Mouse (Mus musculus): ENCODE measurements around the gene Cct8l1. TPM values are rescaled to one million over a fixed set of nuclear protein-coding genes. Genes with fewer than 3 reads are reported as not detected.

The Cct8l1 gene
- polyA plus RNA-seq, 1 experiment from 2014 or later, result 0.14 TPM

GRCm38 (mm10) chr5:25533298-25533697 lies 17.4 kb downstream of the Cct8l1 start:
- ATAC-seq (ENCODE audit: low FRiP score), result no peak
- no peak overlapping the region for H3K4me2 ChIP-seq (replicated peaks)
- 86% methylated on average over 5 of the region's 5 CpGs for WGBS
- H3K9ac ChIP-seq, result no peak overlapping the region
- no peaks in the 10 kb centered on the region for H3K27me3 ChIP-seq
- no peak overlapping the region for H3K4me3 ChIP-seq
- H3K4me1 ChIP-seq, result peaks cover 3% of the 10 kb centered on the region; the same call in 1 of the 2 replicates
- no peak overlapping the region for H3K27ac ChIP-seq
- H3K36me3 ChIP-seq, result no peaks in the 10 kb centered on the region
- H3K9me3 ChIP-seq (replicated peaks), result 0 out of 2 replicates have a peak, but pooled peaks cover under 1% of the 10 kb centered on the region

DNA sequence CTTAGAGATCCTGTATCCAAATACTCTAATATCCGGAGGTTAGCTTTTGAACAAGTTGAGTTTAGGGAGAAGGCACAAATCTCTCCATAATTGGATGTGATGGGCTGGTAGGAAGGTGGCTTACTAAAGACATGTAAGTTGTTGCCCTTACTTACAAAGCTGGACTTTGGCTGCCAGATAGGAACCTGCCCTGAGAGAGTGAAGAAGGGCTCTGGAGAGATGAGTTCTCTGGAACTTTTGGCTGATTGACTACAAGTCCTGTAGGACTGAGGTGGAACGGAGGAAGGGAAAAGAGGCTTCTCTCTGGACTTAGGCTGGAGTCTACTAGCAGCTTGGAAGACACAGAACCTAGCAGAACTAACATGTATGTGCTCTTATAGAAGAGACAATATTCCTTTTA lies 19.7 kb downstream of the Cct8l1 start:
- Histone ChIP-seq H3K4me3 (no peak overlapping the region), H3K4me2 (replicated peaks) (no peak overlapping the region), H3K4me1 (peaks cover 3% of the 10 kb centered on the region; the same call in 1 of the 2 replicates), H3K9ac (no peak overlapping the region), H3K27ac (no peak overlapping the region), H3K9me3 (replicated peaks) (0 out of 2 replicates have a peak, but pooled peaks cover 5% of the 10 kb centered on the region), H3K27me3 (no peaks in the 10 kb centered on the region), H3K36me3 (no peaks in the 10 kb centered on the region)
- ATAC-seq (ENCODE audit: low FRiP score), result no peak
- 73% methylated on average over 2 of the region's 2 CpGs for WGBS

GRCm38 (mm10) chr5:25536451-25536850 lies 20.6 kb downstream of the Cct8l1 start:
- no peak overlapping the region for H3K27ac ChIP-seq
- H3K4me1 ChIP-seq, result peaks cover 3% of the 10 kb centered on the region; the same call in 1 of the 2 replicates
- 0 out of 2 replicates have a peak, but pooled peaks cover 5% of the 10 kb centered on the region for H3K9me3 ChIP-seq (replicated peaks)
- WGBS, result 64% methylated on average over 2 of the region's 2 CpGs
- no peaks in the 10 kb centered on the region for H3K36me3 ChIP-seq
- H3K9ac ChIP-seq, result no peak overlapping the region
- H3K27me3 ChIP-seq, result no peaks in the 10 kb centered on the region
- H3K4me2 ChIP-seq (replicated peaks), result no peak overlapping the region
- no peak for ATAC-seq (ENCODE audit: low FRiP score)
- H3K4me3 ChIP-seq, result no peak overlapping the region

- Histone ChIP-seq H3K4me2 (replicated peaks) (no peak overlapping the region), H3K4me3 (no peak overlapping the region), H3K9ac (no peak overlapping the region), H3K9me3 (replicated peaks) (0 out of 2 replicates have a peak, but pooled peaks cover 5% of the 10 kb centered on the region), H3K27me3 (no peaks in the 10 kb centered on the region), H3K4me1 (peaks cover 3% of the 10 kb centered on the region; the same call in 1 of the 2 replicates), H3K36me3 (no peaks in the 10 kb centered on the region), H3K27ac (no peak overlapping the region)
- ATAC-seq (ENCODE audit: low FRiP score), result no peak
- WGBS, result 40% methylated on average over 6 of the region's 6 CpGs
Observed at GRCm38 (mm10) chr5:25536921-25537409, 21.1 kb downstream of the Cct8l1 start.

DNA sequence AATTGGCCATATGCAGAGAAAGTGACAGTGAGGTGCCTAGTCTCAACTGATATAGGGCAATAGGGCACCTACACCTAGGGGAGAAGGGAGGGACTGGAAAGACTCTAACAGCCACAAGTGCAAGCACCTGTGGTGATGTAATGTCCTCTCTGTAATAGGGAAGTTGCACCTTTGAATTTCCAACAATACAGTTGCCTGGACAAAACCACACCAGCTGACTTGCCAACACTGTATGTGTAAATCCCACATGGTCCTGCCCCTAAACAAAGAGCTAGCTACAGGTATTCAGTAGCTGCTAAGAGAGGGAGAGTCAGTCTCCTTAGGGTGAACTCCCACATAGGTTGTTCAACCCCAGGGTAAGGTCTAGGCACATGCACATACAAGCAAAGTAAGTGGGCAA lies 24.5 kb downstream of the Cct8l1 start:
- H3K9ac ChIP-seq, result no peak overlapping the region
- no peak overlapping the region for H3K27ac ChIP-seq
- no peak for ATAC-seq (ENCODE audit: low FRiP score)
- no peak overlapping the region for H3K4me2 ChIP-seq (replicated peaks)
- no peaks in the 10 kb centered on the region for H3K36me3 ChIP-seq
- no peaks in the 10 kb centered on the region for H3K4me1 ChIP-seq
- no peaks in the 10 kb centered on the region for H3K27me3 ChIP-seq
- no peak overlapping the region for H3K4me3 ChIP-seq
- H3K9me3 ChIP-seq (replicated peaks), result 0 out of 2 replicates have a peak, but pooled peaks cover 5% of the 10 kb centered on the region

GRCm38 (mm10) chr5:25540921-25541320 lies 25.1 kb downstream of the Cct8l1 start:
- Histone ChIP-seq H3K9me3 (replicated peaks) (0 out of 2 replicates have a peak, but pooled peaks cover 5% of the 10 kb centered on the region), H3K27me3 (no peaks in the 10 kb centered on the region), H3K9ac (no peak overlapping the region), H3K4me3 (no peak overlapping the region), H3K36me3 (no peaks in the 10 kb centered on the region), H3K4me2 (replicated peaks) (no peak overlapping the region), H3K27ac (no peak overlapping the region), H3K4me1 (no peaks in the 10 kb centered on the region)
- no peak for ATAC-seq (ENCODE audit: low FRiP score)
- 85% methylated on average over 3 of the region's 3 CpGs for WGBS

GRCm38 (mm10) chr5:25541661-25542060 lies 25.8 kb downstream of the Cct8l1 start:
- Histone ChIP-seq H3K4me3 (no peak overlapping the region), H3K9ac (no peak overlapping the region), H3K4me2 (replicated peaks) (no peak overlapping the region), H3K9me3 (replicated peaks) (0 out of 2 replicates have a peak, but pooled peaks cover 5% of the 10 kb centered on the region), H3K4me1 (no peaks in the 10 kb centered on the region), H3K27ac (no peak overlapping the region), H3K36me3 (no peaks in the 10 kb centered on the region), H3K27me3 (no peaks in the 10 kb centered on the region)
- ATAC-seq (ENCODE audit: low FRiP score), result no peak
- 61% methylated on average over 2 of the region's 2 CpGs for WGBS

DNA sequence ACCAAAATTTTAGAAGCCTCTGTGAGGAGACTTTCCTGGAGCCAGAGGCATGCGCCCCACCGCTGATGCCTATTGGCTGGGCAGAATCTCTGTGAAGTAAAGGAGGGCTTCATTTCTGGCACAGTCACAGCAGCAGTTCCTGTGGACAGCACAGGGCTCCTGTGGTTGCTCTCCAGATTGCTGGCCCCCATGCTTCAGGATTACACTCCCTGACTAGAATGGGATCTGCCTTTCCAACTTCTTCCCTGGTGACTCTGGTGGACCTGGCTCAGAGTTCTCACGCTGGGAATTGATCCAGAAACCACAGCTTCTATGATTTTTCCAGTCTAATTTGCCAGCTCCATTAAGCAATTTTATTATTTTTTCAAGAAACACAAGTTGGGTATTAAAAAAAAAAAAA lies 28.2 kb downstream of the Cct8l1 start:
- ATAC-seq (ENCODE audit: low FRiP score), result no peak
- H3K4me1 ChIP-seq, result no peaks in the 10 kb centered on the region
- no peaks in the 10 kb centered on the region for H3K9me3 ChIP-seq (replicated peaks)
- no peak overlapping the region for H3K4me3 ChIP-seq
- H3K9ac ChIP-seq, result no peak overlapping the region
- WGBS, result 90% methylated on average over 3 of the region's 3 CpGs
- H3K27ac ChIP-seq, result no peak overlapping the region
- no peaks in the 10 kb centered on the region for H3K27me3 ChIP-seq
- H3K4me2 ChIP-seq (replicated peaks), result no peak overlapping the region
- H3K36me3 ChIP-seq, result no peaks in the 10 kb centered on the region

GRCm38 (mm10) chr5:25544566-25544965 lies 28.7 kb downstream of the Cct8l1 start:
- 96% methylated on average over 5 of the region's 5 CpGs for WGBS
- Histone ChIP-seq H3K4me3 (no peak overlapping the region), H3K4me2 (replicated peaks) (no peak overlapping the region), H3K36me3 (no peaks in the 10 kb centered on the region), H3K27me3 (no peaks in the 10 kb centered on the region), H3K9ac (no peak overlapping the region), H3K9me3 (replicated peaks) (no peaks in the 10 kb centered on the region), H3K4me1 (no peaks in the 10 kb centered on the region), H3K27ac (no peak overlapping the region)
- ATAC-seq (ENCODE audit: low FRiP score), result no peak

- Histone ChIP-seq H3K4me3 (no peak overlapping the region), H3K27ac (no peak overlapping the region), H3K36me3 (no peaks in the 10 kb centered on the region), H3K9ac (no peak overlapping the region), H3K4me2 (replicated peaks) (no peak overlapping the region), H3K27me3 (no peaks in the 10 kb centered on the region), H3K4me1 (no peaks in the 10 kb centered on the region), H3K9me3 (replicated peaks) (no peaks in the 10 kb centered on the region)
- no peak for ATAC-seq (ENCODE audit: low FRiP score)
- 97% methylated on average over 2 of the region's 2 CpGs for WGBS
Observed at GRCm38 (mm10) chr5:25546912-25547311, 31.0 kb downstream of the Cct8l1 start.

- WGBS, result 78% methylated on average over 1 of the region's 1 CpGs
- ATAC-seq (ENCODE audit: low FRiP score), result no peak
Observed at GRCm38 (mm10) chr5:25550912-25551311, 35.0 kb downstream of the Cct8l1 start.

GRCm38 (mm10) chr5:25554210-25554609 lies 38.3 kb downstream of the Cct8l1 start:
- Histone ChIP-seq H3K4me2 (replicated peaks) (no peak overlapping the region), H3K4me1 (no peaks in the 10 kb centered on the region), H3K27ac (no peak overlapping the region), H3K27me3 (no peaks in the 10 kb centered on the region), H3K9me3 (replicated peaks) (no peaks in the 10 kb centered on the region), H3K9ac (no peak overlapping the region), H3K4me3 (no peak overlapping the region), H3K36me3 (no peaks in the 10 kb centered on the region)
- ATAC-seq (ENCODE audit: low FRiP score), result no peak
- 87% methylated on average over 1 of the region's 1 CpGs for WGBS

More at GRCm38 (mm10) chr5:25550912-25551311, 35.0 kb downstream of the Cct8l1 start:
- no peaks in the 10 kb centered on the region for H3K27me3 ChIP-seq
- H3K4me1 ChIP-seq, result no peaks in the 10 kb centered on the region
- no peak overlapping the region for H3K4me3 ChIP-seq
- H3K27ac ChIP-seq, result no peak overlapping the region
- H3K4me2 ChIP-seq (replicated peaks), result no peak overlapping the region
- H3K9me3 ChIP-seq (replicated peaks), result no peaks in the 10 kb centered on the region
- no peaks in the 10 kb centered on the region for H3K36me3 ChIP-seq
- no peak overlapping the region for H3K9ac ChIP-seq

- Histone ChIP-seq H3K4me1 (no peaks in the 10 kb centered on the region), H3K27me3 (no peaks in the 10 kb centered on the region), H3K4me2 (replicated peaks) (no peak overlapping the region), H3K27ac (no peak overlapping the region), H3K36me3 (no peaks in the 10 kb centered on the region), H3K9me3 (replicated peaks) (no peaks in the 10 kb centered on the region), H3K9ac (no peak overlapping the region), H3K4me3 (no peak overlapping the region)
- no peak for ATAC-seq (ENCODE audit: low FRiP score)
- 56% methylated on average over 1 of the region's 1 CpGs for WGBS
Observed at GRCm38 (mm10) chr5:25554689-25555088, 38.8 kb downstream of the Cct8l1 start.
